Mouse (Mus musculus) embryonic facial prominence, embryonic 11.5 days (tissue): Measurements from ENCODE around the gene Atp6v0a2. TPM values are rescaled to one million over a fixed set of nuclear protein-coding genes. Genes with fewer than 3 reads are reported as not detected.

Source experiments
- polyA plus RNA-seq: library from polyadenylated mRNA; unstranded; fragments of >200 nt; fragmentation: Nextera tagmentation; extraction: Ambion mirVana; gene quantifications from 2 replicates; pipeline ENCODE4 v1.2.1, GENCODE M21; 2014

The Atp6v0a2 gene
- polyA plus RNA-seq, 1 experiment from 2014 or later: 40.4 TPM

Other genes with a start within 250 kb of the Atp6v0a2 start
- 74.5 and 75.1 TPM in 2 replicates for gene Sbno1, start 202.6 kb upstream of the Atp6v0a2 start, polyA plus RNA-seq
- 75.3 and 102 TPM in 2 replicates for gene Kmt5a, start 188.6 kb upstream of the Atp6v0a2 start, polyA plus RNA-seq
- 28.0 and 28.2 TPM in 2 replicates for gene Rilpl2, start 150.2 kb upstream of the Atp6v0a2 start, polyA plus RNA-seq
- 12.3 and 13.9 TPM in 2 replicates for gene Snrnp35, start 145.4 kb upstream of the Atp6v0a2 start, polyA plus RNA-seq
- 26.2 and 29.7 TPM in 2 replicates for gene Rilpl1, start 97.2 kb upstream of the Atp6v0a2 start, polyA plus RNA-seq
- gene Tmed2, start 87.9 kb upstream of the Atp6v0a2 start, polyA plus RNA-seq: 533 and 564 TPM in 2 replicates
- gene Ddx55, start 75.7 kb upstream of the Atp6v0a2 start, polyA plus RNA-seq: 12.1 and 12.6 TPM in 2 replicates
- gene Eif2b1, start 49.4 kb upstream of the Atp6v0a2 start, polyA plus RNA-seq: 92.2 and 95.1 TPM in 2 replicates
- 81.5 and 90.1 TPM in 2 replicates for gene Gtf2h3, start 49.4 kb upstream of the Atp6v0a2 start, polyA plus RNA-seq
- 0.01 TPM in 1 of 2 replicates, not detected in the other for gene Dnah10, start 96.5 kb downstream of the Atp6v0a2 start, polyA plus RNA-seq
- 13.2 and 14.4 TPM in 2 replicates for gene Ccdc92, start 233.8 kb downstream of the Atp6v0a2 start, polyA plus RNA-seq
- 126 and 140 TPM in 2 replicates for gene Zfp664, start 234.1 kb downstream of the Atp6v0a2 start, polyA plus RNA-seq